Mouse (Mus musculus): Measurements from ENCODE around the gene Asb15. TPM values are rescaled to one million over a fixed set of nuclear protein-coding genes. Genes with fewer than 3 reads are reported as not detected.

Asb15 gene
- total and polyA plus RNA-seq, 3 experiments, result not detected

- TF ChIP-seq SIN3A (IDR thresholded peaks at IDR 0.05; ENCODE audit: low read length), result no peak
Measured at GRCm38 (mm10) chr6:24612074-24612755, 84.3 kb downstream of the Asb15 start (continued).

GRCm38 (mm10) chr6:24613346-24613745, 85.4 kb downstream of the Asb15 start:
- Histone ChIP-seq H3K4me3 (ENCODE audit: control insufficient read depth in 1 of 2, insufficient read depth in 1 of 2, low read depth in 2 of 2, low read length in 2 of 2) (no peak overlapping the region), H3K27ac (ENCODE audit: control insufficient read depth, low read depth, low read length) (no peak overlapping the region), H3K9ac (ENCODE audit: control insufficient read depth, low read depth, low read length, poor library complexity, severe bottlenecking) (no peak overlapping the region), H3K36me3 (ENCODE audit: control insufficient read depth in 1 of 2, insufficient read depth in 2 of 2, low read length in 2 of 2) (peaks cover 0 to 12% of the 10 kb centered on the region in 2 experiments; a peak in 2 of 4 replicates), H3K27me3 (ENCODE audit: control insufficient read depth in 1 of 2, insufficient read depth in 2 of 2, low read length in 2 of 2) (no peaks in the 10 kb centered on the region; a peak in 1 of 4 replicates), H3K9me3 (replicated peaks; ENCODE audit: insufficient read depth, low read length) (no peaks in the 10 kb centered on the region), H3K4me1 (ENCODE audit: control insufficient read depth in 1 of 2, insufficient read depth in 2 of 2, low read length in 2 of 2) (no peaks in the 10 kb centered on the region), H3K79me2 (ENCODE audit: control insufficient read depth, insufficient read depth, low read length, poor library complexity) (no peaks in the 10 kb centered on the region)
- no peak for DNase-seq (ENCODE audit: low read depth, low spot score)
- no peak for TF ChIP-seq GATA1 (IDR thresholded peaks at IDR 0.05; ENCODE audit: low read depth, low read length)

DNA sequence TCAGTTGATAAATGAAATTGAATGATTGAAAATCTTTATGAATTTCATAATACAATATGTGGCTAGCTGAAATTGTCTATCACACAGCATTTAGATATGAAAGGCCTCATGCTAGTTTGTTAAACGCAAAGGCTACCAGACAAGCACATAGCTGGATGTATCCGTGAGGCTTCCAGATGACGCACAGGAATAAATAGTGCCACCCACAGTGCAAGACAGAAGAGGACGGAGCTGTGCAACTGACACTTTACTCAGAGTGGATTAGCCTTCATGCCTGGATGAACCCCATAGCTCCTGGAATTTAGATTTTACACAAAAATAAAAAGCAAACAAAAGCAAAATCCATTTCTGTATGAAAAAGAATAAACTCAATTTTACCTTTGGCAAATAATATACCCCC, 86.0 kb downstream of the Asb15 start:
- Histone ChIP-seq H3K27me3 (ENCODE audit: control insufficient read depth in 1 of 2, insufficient read depth in 2 of 2, low read length in 2 of 2) (no peaks in the 10 kb centered on the region; a peak in 1 of 4 replicates), H3K4me3 (ENCODE audit: control insufficient read depth in 1 of 2, insufficient read depth in 1 of 2, low read depth in 2 of 2, low read length in 2 of 2) (no peak overlapping the region), H3K27ac (ENCODE audit: control insufficient read depth, low read depth, low read length) (no peak overlapping the region), H3K36me3 (ENCODE audit: control insufficient read depth in 1 of 2, insufficient read depth in 2 of 2, low read length in 2 of 2) (peaks cover 0 to 17% of the 10 kb centered on the region in 2 experiments; a peak in 2 of 4 replicates), H3K9ac (ENCODE audit: control insufficient read depth, low read depth, low read length, poor library complexity, severe bottlenecking) (no peak overlapping the region), H3K4me1 (ENCODE audit: control insufficient read depth in 1 of 2, insufficient read depth in 2 of 2, low read length in 2 of 2) (no peaks in the 10 kb centered on the region), H3K9me3 (replicated peaks; ENCODE audit: insufficient read depth, low read length) (no peaks in the 10 kb centered on the region), H3K79me2 (ENCODE audit: control insufficient read depth, insufficient read depth, low read length, poor library complexity) (no peaks in the 10 kb centered on the region)
- DNase-seq (ENCODE audit: low read depth, low spot score), result no peak
- TF ChIP-seq USF1 (IDR thresholded peaks at IDR 0.05; ENCODE audit: low read depth, low read length) (no peak), MYC (IDR thresholded peaks at IDR 0.05; ENCODE audit: low read depth, low read length) (no peak), EP300 (IDR thresholded peaks at IDR 0.05; ENCODE audit: low read depth in 1 of 2, low read length in 2 of 2) (no peak), MEF2A (IDR thresholded peaks at IDR 0.05; ENCODE audit: extremely low read depth, insufficient replicate concordance, low read depth, low read length, poor library complexity, severe bottlenecking) (no peak), ELF1 (IDR thresholded peaks at IDR 0.05; ENCODE audit: low read depth, low read length) (no peak), NRF1 (IDR thresholded peaks at IDR 0.05; ENCODE audit: insufficient read depth, low read depth, low read length, poor library complexity, severe bottlenecking) (no peak), ZKSCAN1 (IDR thresholded peaks at IDR 0.05; ENCODE audit: low read depth, low read length) (no peak), POLR2A (IDR thresholded peaks at IDR 0.05; ENCODE audit: control insufficient read depth in 1 of 2, insufficient read depth in 1 of 2, low read depth in 1 of 2, low read length in 2 of 2, poor library complexity in 1 of 2) (no peak), POLR2AphosphoS2 (IDR thresholded peaks at IDR 0.05; ENCODE audit: low read length) (no peak), RCOR1 (IDR thresholded peaks at IDR 0.05; ENCODE audit: low read depth, low read length) (no peak), BHLHE40 (IDR thresholded peaks at IDR 0.05; ENCODE audit: borderline replicate concordance, low read depth, low read length) (no peak), MAZ (IDR thresholded peaks at IDR 0.05; ENCODE audit: low read depth, low read length) (no peak), ZC3H11A (IDR thresholded peaks at IDR 0.05; ENCODE audit: low read depth, low read length) (no peak), TBP (IDR thresholded peaks at IDR 0.05; ENCODE audit: low read depth, low read length) (no peak), POLR2AphosphoS5 (IDR thresholded peaks at IDR 0.05; ENCODE audit: borderline replicate concordance, low read depth, low read length) (no peak)
